Mouse (Mus musculus): ENCODE results near the gene Gm14180. TPM values are rescaled to one million over a fixed set of nuclear protein-coding genes. Genes with fewer than 3 reads are reported as not detected.

Gene Gm14180
- total and polyA plus RNA-seq, 3 experiments = not detected

DNA sequence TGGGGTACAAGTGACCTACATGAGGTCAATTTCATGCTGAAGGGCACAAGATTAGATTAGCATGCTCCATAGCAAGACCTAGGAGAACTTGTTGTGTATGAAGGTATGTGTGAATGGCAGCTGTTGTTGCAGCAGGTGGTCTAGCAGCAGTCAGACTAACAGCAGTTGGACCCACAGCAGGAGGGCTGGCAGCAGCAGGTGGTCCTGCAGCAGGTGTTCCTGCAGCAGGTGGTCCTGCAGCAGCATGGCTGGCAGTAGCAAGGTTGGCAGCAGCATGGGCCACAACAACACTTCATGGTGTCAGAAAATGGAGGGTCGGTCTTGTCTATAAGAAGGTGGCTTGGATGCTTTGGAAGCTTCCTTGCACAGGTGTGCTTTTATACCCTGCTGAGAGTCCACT, 24.8 kb upstream of the Gm14180 start (continued):
- no peak for TF ChIP-seq MAZ (IDR thresholded peaks at IDR 0.05; ENCODE audit: low read depth, low read length)

DNA sequence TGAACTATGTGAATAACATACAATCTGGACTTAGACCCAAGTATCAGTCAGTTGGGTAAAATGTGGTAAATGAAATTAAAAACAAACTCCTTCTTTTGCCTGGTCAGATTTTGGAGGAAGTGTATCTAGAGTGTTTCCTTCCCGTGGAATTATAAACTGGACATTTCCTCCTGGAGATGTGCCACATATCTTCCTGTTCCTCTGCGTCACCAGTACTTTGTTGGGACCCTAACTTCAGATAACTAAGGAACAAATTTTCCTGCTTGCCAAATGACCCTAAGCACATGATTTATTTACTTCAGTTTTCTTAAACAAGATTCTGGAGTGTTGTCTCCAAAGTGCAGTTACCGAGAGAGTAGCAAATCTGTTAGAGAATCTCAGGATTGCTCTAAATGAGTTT, 9.9 kb upstream of the Gm14180 start:
- H3K27ac ChIP-seq (ENCODE audit: insufficient read depth, low read depth) = no peak overlapping the region
- peaks cover 86% of the 10 kb centered on the region for H3K27me3 ChIP-seq (replicated peaks)
- no peak for TF ChIP-seq ZMIZ1 (IDR thresholded peaks at IDR 0.05; ENCODE audit: low read depth, low read length)
- TF ChIP-seq MXI1 (IDR thresholded peaks at IDR 0.05; ENCODE audit: low read depth, low read length) = no peak
- no peak for TF ChIP-seq ELF1 (IDR thresholded peaks at IDR 0.05; ENCODE audit: low read depth, low read length)
- no peak for TF ChIP-seq ZKSCAN1 (IDR thresholded peaks at IDR 0.05; ENCODE audit: borderline replicate concordance, low read depth, low read length)
- no peak for TF ChIP-seq MAX (IDR thresholded peaks at IDR 0.05; ENCODE audit: low read length)
- TF ChIP-seq MEF2A (IDR thresholded peaks at IDR 0.05; ENCODE audit: borderline replicate concordance, low read depth, low read length) = no peak
- no peak overlapping the region for H3K4me2 ChIP-seq (ENCODE audit: insufficient read depth, low read depth, poor library complexity, severe bottlenecking)
- no peak for DNase-seq (ENCODE audit: extremely low read depth)
- H3K36me3 ChIP-seq (replicated peaks in 1 of 2; ENCODE audit: control insufficient read depth in 1 of 2, insufficient read depth in 1 of 2, low read length in 1 of 2) = no peaks in the 10 kb centered on the region
- dilution Hi-C loops (cut with MboI; ENCODE audit: extremely low pct_ligation_motif_present, extremely low pct_unique_long_range_greater_than_20kb, low sequenced_read_pairs) = no loop called here
- H3K4me3 ChIP-seq (replicated peaks in 1 of 3; ENCODE audit: low read depth in 2 of 3, low read length in 2 of 3, poor library complexity in 1 of 3) = no peak overlapping the region
- in situ Hi-C loops (cut with MboI; ENCODE audit: low pct_ligation_motif_present, low pct_unique_long_range_greater_than_20kb, low sequenced_read_pairs) = loop anchor here (25.0 kb wide), 1 partner anchor 543 kb away; no protein-coding TSS in a partner anchor
- H3K4me1 ChIP-seq (ENCODE audit: control insufficient read depth in 1 of 2, insufficient read depth in 2 of 2) = peaks cover 0 to 9% of the 10 kb centered on the region in 2 experiments; a peak in 2 of 4 replicates
- peaks cover 2% of the 10 kb centered on the region for H3K9me3 ChIP-seq (replicated peaks; ENCODE audit: low read length)
- H3K79me2 ChIP-seq (replicated peaks; ENCODE audit: control insufficient read depth, extremely low read depth, insufficient read depth, poor library complexity, severe bottlenecking) = no peaks in the 10 kb centered on the region
- H3K9ac ChIP-seq (ENCODE audit: insufficient read depth, low read depth) = no peak overlapping the region

DNA sequence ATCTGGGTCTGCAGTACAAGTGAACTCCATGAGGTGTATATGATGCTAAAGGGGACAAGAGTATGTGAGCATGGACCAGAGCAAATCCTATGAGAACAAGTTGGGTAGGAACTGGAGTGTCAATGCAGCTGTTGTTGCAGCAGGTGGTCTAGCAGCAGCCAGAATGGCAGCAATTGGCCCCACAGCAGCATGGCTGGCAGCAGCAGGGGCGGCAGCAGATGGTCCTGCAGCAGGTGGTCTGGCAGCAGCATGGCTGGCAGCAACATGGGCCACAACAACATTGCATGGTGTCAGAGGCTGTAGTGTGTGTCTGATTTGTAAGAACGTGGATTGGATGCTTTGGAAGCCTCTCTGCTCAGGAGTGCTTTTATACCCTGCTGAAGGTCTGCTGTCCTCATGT, 10.0 kb downstream of the Gm14180 start:
- TF ChIP-seq ZKSCAN1 (IDR thresholded peaks at IDR 0.05; ENCODE audit: borderline replicate concordance, low read depth, low read length) = no peak
- TF ChIP-seq CHD1 (IDR thresholded peaks at IDR 0.05; ENCODE audit: low read depth, low read length) = no peak
- no peak for TF ChIP-seq USF2 (conservative IDR thresholded peaks at IDR 0.05; ENCODE audit: low read depth, low read length)
- no peak for TF ChIP-seq PAX5 (IDR thresholded peaks at IDR 0.05; ENCODE audit: low read length)
- no peak for TF ChIP-seq ZMIZ1 (IDR thresholded peaks at IDR 0.05; ENCODE audit: low read depth, low read length)
- TF ChIP-seq MEF2A (IDR thresholded peaks at IDR 0.05; ENCODE audit: borderline replicate concordance, low read depth, low read length) = no peak
- no peak for TF ChIP-seq E2F4 (IDR thresholded peaks at IDR 0.05; ENCODE audit: insufficient replicate concordance, low read depth, low read length)
- TF ChIP-seq SMC3 (IDR thresholded peaks at IDR 0.05; ENCODE audit: low read depth, low read length) = no peak
- TF ChIP-seq CHD2 (IDR thresholded peaks at IDR 0.05; ENCODE audit: low read length) = no peak
- no peak for TF ChIP-seq BHLHE40 (IDR thresholded peaks at IDR 0.05; ENCODE audit: low read depth, low read length)
- no peak for TF ChIP-seq GABPA (IDR thresholded peaks at IDR 0.05; ENCODE audit: insufficient replicate concordance, low read depth, low read length)
- no peak for TF ChIP-seq MXI1 (IDR thresholded peaks at IDR 0.05; ENCODE audit: low read depth, low read length)
- no peak for TF ChIP-seq RCOR1 (conservative IDR thresholded peaks at IDR 0.05; ENCODE audit: low read depth, low read length)
- no peak for TF ChIP-seq MYC (IDR thresholded peaks at IDR 0.05; ENCODE audit: low read depth, low read length)
- no peak for TF ChIP-seq HCFC1 (IDR thresholded peaks at IDR 0.05; ENCODE audit: low read depth, low read length)
- TF ChIP-seq JUN (IDR thresholded peaks at IDR 0.05; ENCODE audit: insufficient read depth, low read depth, low read length) = no peak
- TF ChIP-seq TBP (conservative IDR thresholded peaks at IDR 0.05; ENCODE audit: low read depth, low read length) = no peak
- TF ChIP-seq RAD21 (IDR thresholded peaks at IDR 0.05; ENCODE audit: low read depth, low read length) = no peak
- no peak for TF ChIP-seq CTCF (conservative IDR thresholded peaks at IDR 0.05 in 1 of 2, IDR thresholded peaks at IDR 0.05 in 1 of 2; ENCODE audit: low read depth in 2 of 2, low read length in 2 of 2)
- Histone ChIP-seq H3K4me2 (ENCODE audit: insufficient read depth, low read depth, poor library complexity, severe bottlenecking) (no peak overlapping the region), H3K4me3 (replicated peaks in 1 of 3; ENCODE audit: low read depth in 2 of 3, low read length in 2 of 3, poor library complexity in 1 of 3) (no peak overlapping the region), H3K36me3 (replicated peaks in 1 of 2; ENCODE audit: control insufficient read depth in 1 of 2, insufficient read depth in 1 of 2, low read length in 1 of 2) (no peaks in the 10 kb centered on the region), H3K27ac (ENCODE audit: insufficient read depth, low read depth) (no peak overlapping the region), H3K79me2 (replicated peaks; ENCODE audit: control insufficient read depth, extremely low read depth, insufficient read depth, poor library complexity, severe bottlenecking) (no peaks in the 10 kb centered on the region), H3K9me3 (replicated peaks; ENCODE audit: low read length) (no peaks in the 10 kb centered on the region), H3K4me1 (ENCODE audit: control insufficient read depth in 1 of 2, insufficient read depth in 2 of 2) (no peaks in the 10 kb centered on the region), H3K9ac (ENCODE audit: insufficient read depth, low read depth) (no peak overlapping the region), H3K27me3 (replicated peaks) (peaks cover 81% of the 10 kb centered on the region)
- dilution Hi-C loops (cut with MboI; ENCODE audit: extremely low pct_ligation_motif_present, extremely low pct_unique_long_range_greater_than_20kb, low sequenced_read_pairs) = no loop called here
- DNase-seq (ENCODE audit: extremely low read depth) = no peak
- in situ Hi-C loops (cut with MboI; ENCODE audit: low pct_ligation_motif_present, low pct_unique_long_range_greater_than_20kb, low sequenced_read_pairs) = no loop called here

All from CH12.LX (cell line).